Mouse (Mus musculus) heart, embryonic 13.5 days (tissue): ENCODE measurements at regions not wholly inside any gene's neighbourhood (a gene's known extent, or its start where the extent isn't known, plus 50 kb on each side); places are given as distances from the start of the nearest gene placed in this dataset.
A peak's percentile ranks its signal among the peaks of the same experiment; 100 is the strongest.

Experiments used
- ATAC-seq: fragments of 200-750 bp; cut with Nextera tagmentation; 2 replicates; pipeline ENCODE4 v1.8.0; 2017; ENCODE audit warnings: moderate TSS enrichment; ENCODE audit not compliant: insufficient number of reproducible peaks, low FRiP score, low TSS enrichment; ENCODE audit errors: extremely low read depth
- H3K27ac ChIP-seq: fragments of 300-500 bp; sonication (generic); replicated peaks from 2 replicates; pipeline ENCODE4 v1.5.1; 2015; ENCODE audit warnings: moderate library complexity, mild to moderate bottlenecking, inconsistent platforms
- H3K27me3 ChIP-seq: fragments of 300-500 bp; sonication (generic); replicated peaks from 2 replicates; pipeline ENCODE4 v1.6.1; 2015; ENCODE audit warnings: mild to moderate bottlenecking, inconsistent platforms
- H3K36me3 ChIP-seq: fragments of 300-500 bp; sonication (generic); 2 replicates; pipeline ENCODE4 v1.6.1; 2015; ENCODE audit warnings: mild to moderate bottlenecking, inconsistent platforms
- H3K4me1 ChIP-seq: fragments of 300-500 bp; sonication (generic); 2 replicates; pipeline ENCODE4 v1.6.1; 2015; ENCODE audit warnings: inconsistent platforms
- H3K4me2 ChIP-seq: fragments of 300-500 bp; sonication (generic); 2 replicates; pipeline ENCODE4 v1.6.1; 2015; ENCODE audit warnings: inconsistent platforms, mild to moderate bottlenecking, moderate library complexity
- H3K4me3 ChIP-seq: fragments of 300-500 bp; sonication (generic); 2 replicates; pipeline ENCODE4 v1.5.1; 2015; ENCODE audit warnings: moderate library complexity, mild to moderate bottlenecking, inconsistent platforms
- H3K9ac ChIP-seq: fragments of 300-500 bp; sonication (generic); 2 replicates; pipeline ENCODE4 v1.6.1; 2015; ENCODE audit warnings: inconsistent platforms, mild to moderate bottlenecking, moderate library complexity
- H3K9me3 ChIP-seq: fragments of 300-500 bp; sonication (generic); 2 replicates; pipeline ENCODE4 v1.6.1; 2016; ENCODE audit warnings: inconsistent platforms
- WGBS: fragments of 180-500 bp; shearing (Covaris S2); methylation state at CpG from one replicate; pipeline ENCODE4 v1.1.7; 2015; ENCODE audit warnings: mixed read lengths; 5-methylcytosine and 5-hydroxymethylcytosine counted together

DNA sequence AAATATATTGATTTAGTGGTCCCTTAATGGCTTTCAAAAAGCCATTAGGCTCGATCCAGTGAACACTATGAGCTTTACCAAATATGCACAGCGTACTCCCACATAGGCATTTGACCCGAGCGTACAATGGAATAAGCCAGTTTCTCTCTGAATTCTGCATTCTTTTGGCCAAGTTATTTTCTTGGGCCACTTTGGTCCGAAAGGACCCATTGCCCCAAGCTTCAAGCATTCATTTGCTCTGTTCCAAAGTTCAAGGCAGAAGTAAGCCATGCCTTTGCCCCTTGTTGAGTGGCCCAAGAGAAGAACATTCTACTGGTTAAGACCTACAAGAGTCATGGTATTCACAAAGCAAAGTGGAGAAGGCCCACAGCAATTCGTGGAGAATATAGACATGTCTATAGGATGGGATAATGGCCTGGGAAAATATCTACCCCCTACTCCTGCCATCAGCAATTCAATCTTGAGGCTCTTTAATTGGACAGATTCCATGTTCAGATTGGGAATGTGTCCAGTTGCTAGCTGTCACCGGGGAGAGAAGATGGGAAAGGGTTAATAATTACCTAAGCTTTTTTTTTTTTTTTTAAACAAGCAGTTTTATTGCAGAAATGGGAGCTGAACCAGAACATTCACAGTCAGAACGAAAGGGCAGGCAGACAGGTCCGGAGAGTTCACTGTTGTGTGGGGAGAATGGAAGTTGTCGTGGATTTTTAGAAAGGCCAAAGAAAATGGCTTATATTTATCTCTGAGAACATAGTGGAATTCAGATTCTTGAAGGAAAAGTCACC lies 175.5 kb upstream of the Nr2f2 start:
- H3K4me2 ChIP-seq: no peak overlapping the region
- H3K27me3 ChIP-seq: no peaks in the 10 kb centered on the region
- no peak overlapping the region for H3K4me3 ChIP-seq
- no peaks in the 10 kb centered on the region for H3K36me3 ChIP-seq
- WGBS: 74% methylated on average over 10 of the region's 10 CpGs
- no peaks in the 10 kb centered on the region for H3K9me3 ChIP-seq
- no peak for ATAC-seq
- no peaks in the 10 kb centered on the region for H3K4me1 ChIP-seq
- no peak overlapping the region for H3K27ac ChIP-seq
- H3K9ac ChIP-seq: no peak overlapping the region

DNA sequence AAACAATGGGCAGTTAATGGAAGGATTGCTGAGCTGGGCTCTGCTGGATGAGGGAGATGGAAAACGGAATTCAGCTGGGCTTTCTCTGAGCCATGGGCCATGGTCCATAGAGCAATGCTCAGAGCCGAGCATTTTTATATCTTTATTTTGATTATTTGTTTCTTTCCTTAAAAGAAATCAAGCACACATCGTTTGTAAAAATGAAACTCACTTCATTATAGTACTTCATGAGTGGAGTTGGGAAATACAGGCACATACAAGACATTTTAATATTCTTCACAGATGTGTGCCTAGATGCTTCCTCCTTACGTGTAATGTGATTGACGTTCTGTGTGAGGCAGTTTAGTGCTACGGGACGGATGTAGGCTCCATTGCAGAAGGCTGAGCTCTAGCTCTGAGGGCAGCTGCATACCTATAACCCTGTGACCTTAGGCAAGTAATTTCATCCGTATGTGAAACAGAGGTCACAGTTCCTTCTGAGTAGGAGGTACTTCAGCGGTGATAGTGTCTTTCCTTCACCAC lies 172.6 kb upstream of the Nr2f2 start:
- no peaks in the 10 kb centered on the region for H3K4me1 ChIP-seq
- H3K9me3 ChIP-seq: no peaks in the 10 kb centered on the region
- no peak for ATAC-seq
- no peak overlapping the region for H3K4me3 ChIP-seq
- H3K9ac ChIP-seq: no peak overlapping the region
- H3K27me3 ChIP-seq: no peaks in the 10 kb centered on the region
- 65% methylated on average over 9 of the region's 9 CpGs for WGBS
- H3K36me3 ChIP-seq: no peaks in the 10 kb centered on the region
- H3K4me2 ChIP-seq: no peak overlapping the region
- H3K27ac ChIP-seq: no peak overlapping the region

DNA sequence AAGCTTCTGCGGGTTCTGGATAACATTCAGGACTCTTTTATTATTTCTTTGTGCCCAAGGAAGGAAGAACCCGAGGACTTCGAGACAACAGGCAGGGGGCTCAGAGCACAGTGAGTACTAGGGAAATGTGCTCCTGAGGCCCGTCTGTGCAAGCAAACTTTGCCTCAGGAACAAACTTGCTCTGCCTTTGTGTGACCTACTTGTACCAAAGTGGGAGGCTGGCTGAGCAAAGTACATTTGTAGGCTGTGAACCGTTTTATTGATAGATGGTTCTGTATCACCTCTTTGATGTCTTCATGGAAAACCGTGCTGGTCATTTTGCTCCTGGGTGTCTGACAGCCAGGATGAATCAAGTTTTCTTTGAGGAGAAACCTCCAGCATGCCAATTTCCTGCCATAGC lies 169.5 kb upstream of the Nr2f2 start:
- Histone ChIP-seq H3K27ac (no peak overlapping the region), H3K9me3 (peaks cover 2% of the 10 kb centered on the region), H3K36me3 (no peaks in the 10 kb centered on the region), H3K9ac (no peak overlapping the region), H3K4me2 (no peak overlapping the region), H3K27me3 (no peaks in the 10 kb centered on the region), H3K4me1 (no peaks in the 10 kb centered on the region), H3K4me3 (no peak overlapping the region)
- WGBS: 77% methylated on average over 6 of the region's 6 CpGs
- no peak for ATAC-seq

- ATAC-seq: no peak
- Histone ChIP-seq H3K27ac (no peak overlapping the region), H3K36me3 (no peaks in the 10 kb centered on the region), H3K27me3 (no peaks in the 10 kb centered on the region), H3K4me3 (no peak overlapping the region), H3K4me2 (no peak overlapping the region), H3K9me3 (peaks cover 4% of the 10 kb centered on the region), H3K4me1 (no peaks in the 10 kb centered on the region), H3K9ac (no peak overlapping the region)
- 79% methylated on average over 1 of the region's 1 CpGs for WGBS
These were observed 167.0 kb upstream of the Nr2f2 start for GRCm38 (mm10) chr7:70533552-70533951.

DNA sequence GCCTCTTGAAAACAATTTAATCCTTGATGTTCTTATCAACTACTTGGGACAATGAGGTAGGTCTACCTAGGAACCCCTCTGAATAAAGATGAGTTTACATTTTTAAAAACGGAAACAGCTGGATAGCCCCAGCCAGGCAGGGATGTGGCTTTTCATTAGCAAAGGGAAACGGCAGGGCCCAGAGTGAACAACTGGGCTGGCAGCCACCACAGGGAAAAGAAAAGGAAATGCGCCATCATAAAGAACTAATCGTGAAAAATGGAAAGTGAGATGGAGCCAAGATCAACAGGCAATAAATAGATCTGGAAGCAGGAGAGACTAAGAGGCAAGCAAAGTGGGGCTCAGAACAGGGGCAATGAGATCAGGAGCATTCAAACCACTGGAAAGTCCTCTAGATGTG lies 161.4 kb upstream of the Nr2f2 start:
- Histone ChIP-seq H3K27me3 (no peaks in the 10 kb centered on the region), H3K9ac (no peak overlapping the region), H3K4me2 (no peak overlapping the region), H3K4me3 (no peak overlapping the region), H3K9me3 (peaks cover 4% of the 10 kb centered on the region), H3K27ac (no peak overlapping the region), H3K4me1 (no peaks in the 10 kb centered on the region), H3K36me3 (no peaks in the 10 kb centered on the region)
- WGBS: 64% methylated on average over 4 of the region's 4 CpGs
- no peak for ATAC-seq

DNA sequence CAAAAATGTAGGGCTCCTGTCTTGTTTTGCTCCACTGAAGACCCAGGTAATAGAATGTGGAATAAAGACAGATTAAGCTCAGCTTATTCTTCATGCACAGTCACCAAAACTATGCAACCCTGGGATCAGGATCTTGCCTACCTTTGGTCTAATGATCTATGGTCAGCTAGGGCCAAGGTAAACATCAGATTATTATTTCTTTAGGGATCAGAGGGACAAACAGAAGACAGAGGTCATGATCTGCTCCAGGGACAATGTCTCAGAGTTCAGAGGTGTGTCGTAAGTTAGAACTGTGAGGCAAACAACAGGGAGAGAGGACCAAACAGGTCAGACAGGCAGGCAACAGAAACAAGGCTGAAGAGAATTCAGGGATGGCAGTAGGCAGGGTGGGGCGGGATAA lies 158.8 kb upstream of the Nr2f2 start:
- Histone ChIP-seq H3K9me3 (no peaks in the 10 kb centered on the region), H3K27ac (no peak overlapping the region), H3K4me3 (no peak overlapping the region), H3K27me3 (no peaks in the 10 kb centered on the region), H3K4me1 (no peaks in the 10 kb centered on the region), H3K4me2 (no peak overlapping the region), H3K9ac (no peak overlapping the region), H3K36me3 (no peaks in the 10 kb centered on the region)
- 86% methylated on average over 2 of the region's 2 CpGs for WGBS
- no peak for ATAC-seq

GRCm38 (mm10) chr7:70524744-70525143 lies 158.2 kb upstream of the Nr2f2 start:
- H3K27ac ChIP-seq: no peak overlapping the region
- ATAC-seq: no peak
- H3K27me3 ChIP-seq: no peaks in the 10 kb centered on the region
- H3K4me2 ChIP-seq: no peak overlapping the region
- H3K9me3 ChIP-seq: no peaks in the 10 kb centered on the region
- WGBS: 84% methylated on average over 9 of the region's 9 CpGs
- H3K4me3 ChIP-seq: no peak overlapping the region
- H3K9ac ChIP-seq: no peak overlapping the region
- H3K4me1 ChIP-seq: no peaks in the 10 kb centered on the region
- no peaks in the 10 kb centered on the region for H3K36me3 ChIP-seq

DNA sequence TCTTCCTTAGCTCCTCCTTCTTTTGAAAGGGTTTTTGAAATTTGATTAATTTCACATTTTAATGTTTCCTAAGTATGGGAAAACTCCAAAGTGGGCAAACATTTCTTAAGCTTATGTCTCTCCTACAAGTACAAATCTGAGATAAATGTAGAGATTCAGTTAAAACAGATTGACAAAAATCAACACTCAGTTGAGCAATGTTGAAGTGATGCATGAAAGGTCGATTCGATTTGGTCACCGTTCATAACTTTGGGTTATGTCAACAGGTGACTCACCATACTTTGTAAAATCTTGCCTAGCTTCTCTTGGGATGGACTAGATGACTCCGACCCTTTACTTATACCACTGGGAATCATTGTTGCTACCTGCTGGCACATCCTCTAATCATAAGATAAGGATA lies 157.7 kb upstream of the Nr2f2 start:
- Histone ChIP-seq H3K27ac (no peak overlapping the region), H3K36me3 (no peaks in the 10 kb centered on the region), H3K4me1 (no peaks in the 10 kb centered on the region), H3K4me3 (no peak overlapping the region), H3K9ac (no peak overlapping the region), H3K9me3 (no peaks in the 10 kb centered on the region), H3K27me3 (no peaks in the 10 kb centered on the region), H3K4me2 (no peak overlapping the region)
- 89% methylated on average over 4 of the region's 4 CpGs for WGBS
- no peak for ATAC-seq

GRCm38 (mm10) chr7:70516741-70517140 lies 150.2 kb upstream of the Nr2f2 start:
- H3K27ac ChIP-seq: no peak overlapping the region
- no peaks in the 10 kb centered on the region for H3K36me3 ChIP-seq
- peaks cover 13% of the 10 kb centered on the region for H3K4me1 ChIP-seq
- H3K9ac ChIP-seq: no peak overlapping the region
- ATAC-seq: no peak
- WGBS: 57% methylated on average over 3 of the region's 3 CpGs
- H3K4me3 ChIP-seq: no peak overlapping the region
- peaks cover 22% of the 10 kb centered on the region for H3K27me3 ChIP-seq
- no peaks in the 10 kb centered on the region for H3K9me3 ChIP-seq
- H3K4me2 ChIP-seq: no peak overlapping the region

DNA sequence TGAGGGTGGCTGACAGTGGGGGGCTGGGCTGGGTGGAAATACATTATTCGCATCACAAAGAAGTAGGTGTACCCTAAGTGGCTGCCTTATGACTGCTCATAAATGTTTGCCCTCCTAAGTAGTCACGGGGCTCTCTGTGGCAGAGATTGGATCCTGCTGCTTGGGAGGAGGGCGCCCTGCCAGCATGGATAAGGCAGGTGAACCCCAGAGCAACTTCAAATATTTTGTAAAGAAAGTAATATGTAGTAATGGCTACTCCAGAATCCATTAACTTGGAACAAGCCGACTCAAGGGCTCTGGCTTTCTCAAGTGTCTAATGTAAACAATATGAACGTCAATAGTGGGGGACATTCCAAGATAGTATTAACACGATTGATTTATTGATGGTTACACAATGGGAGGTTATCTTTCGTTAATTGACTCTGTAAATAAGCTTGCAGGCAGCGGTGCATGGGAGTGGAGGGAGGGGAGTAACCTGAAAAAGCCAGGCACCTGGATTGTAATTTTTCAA lies 148.9 kb upstream of the Nr2f2 start:
- H3K9ac ChIP-seq: no peak overlapping the region
- peak overlapping the region; percentile 18; the same call in 1 of the 2 replicates for H3K27ac ChIP-seq
- peaks cover 22% of the 10 kb centered on the region for H3K27me3 ChIP-seq
- 29% methylated on average over 8 of the region's 8 CpGs for WGBS
- no peak overlapping the region for H3K4me3 ChIP-seq
- peak overlapping the region; percentile 35 for H3K4me2 ChIP-seq
- H3K9me3 ChIP-seq: no peaks in the 10 kb centered on the region
- peaks cover 13% of the 10 kb centered on the region for H3K4me1 ChIP-seq
- no peak for ATAC-seq
- H3K36me3 ChIP-seq: no peaks in the 10 kb centered on the region

GRCm38 (mm10) chr7:70514666-70515065 lies 148.1 kb upstream of the Nr2f2 start:
- no peak for ATAC-seq
- no peaks in the 10 kb centered on the region for H3K9me3 ChIP-seq
- H3K27ac ChIP-seq: peak overlapping the region; percentile 18; the same call in 1 of the 2 replicates

DNA sequence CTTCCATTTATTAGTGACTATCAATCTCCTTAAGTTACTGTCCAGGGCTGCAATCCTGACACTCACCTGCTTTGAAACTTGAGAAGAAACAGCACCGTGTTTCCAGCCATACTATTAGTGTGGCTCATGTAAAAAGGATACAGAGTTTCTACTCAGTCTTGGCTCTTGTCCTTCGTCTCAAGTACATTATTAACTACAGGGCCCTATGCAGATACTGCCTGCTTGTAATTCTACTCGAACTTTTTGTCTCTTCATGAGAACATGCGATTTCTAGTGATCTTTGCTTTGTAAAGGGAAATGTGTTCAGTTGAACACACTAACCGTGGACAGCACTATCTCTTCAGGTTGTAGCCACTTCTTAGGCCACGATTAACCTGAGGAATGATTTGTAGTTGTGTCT lies 145.8 kb upstream of the Nr2f2 start:
- Histone ChIP-seq H3K9ac (no peak overlapping the region), H3K4me2 (no peak overlapping the region), H3K4me1 (peaks cover 13% of the 10 kb centered on the region), H3K36me3 (no peaks in the 10 kb centered on the region), H3K27ac (no peak overlapping the region), H3K27me3 (peaks cover 22% of the 10 kb centered on the region), H3K4me3 (no peak overlapping the region), H3K9me3 (no peaks in the 10 kb centered on the region)
- WGBS: 68% methylated on average over 6 of the region's 6 CpGs
- ATAC-seq: no peak

More at GRCm38 (mm10) chr7:70514666-70515065, 148.1 kb upstream of the Nr2f2 start:
- peak overlapping the region; percentile 2; the same call in 1 of the 2 replicates for H3K9ac ChIP-seq
- H3K27me3 ChIP-seq: peaks cover 22% of the 10 kb centered on the region
- WGBS: 9% methylated on average over 6 of the region's 6 CpGs
- no peak overlapping the region for H3K4me3 ChIP-seq
- peaks cover 13% of the 10 kb centered on the region for H3K4me1 ChIP-seq
- peak overlapping the region; percentile 35 for H3K4me2 ChIP-seq
- H3K36me3 ChIP-seq: no peaks in the 10 kb centered on the region
